9 mouse cellular contexts compared by ENCODE assay signal in the genomic region with DNA sequence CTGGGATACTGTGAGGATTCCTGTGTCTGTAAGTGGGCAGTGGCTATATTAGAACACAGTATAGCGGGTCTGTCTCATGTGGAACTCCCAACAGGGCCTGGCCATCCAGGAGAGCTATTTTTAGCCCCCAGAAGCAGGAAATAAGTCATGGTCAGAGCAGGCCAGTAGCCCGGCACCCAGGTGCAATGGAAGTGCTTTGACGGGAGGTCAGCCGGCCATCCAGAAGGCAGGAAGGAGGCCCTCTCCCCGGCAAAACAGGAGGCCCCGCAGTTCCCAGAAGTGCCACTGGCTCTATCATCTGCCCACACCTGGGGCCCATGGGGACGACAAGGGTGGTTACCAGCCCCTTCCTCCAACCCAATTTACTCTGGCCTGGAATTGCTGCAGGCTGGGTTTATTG. TPM values are rescaled to one million over a fixed set of nuclear protein-coding genes. Genes with fewer than 3 reads are reported as not detected.
A peak's percentile ranks its signal among the peaks of the same experiment; 100 is the strongest.
DNase-seq lines count a peak whose midpoint lies in the region; ATAC-seq and TF ChIP-seq lines count a peak whose summit lies in the region.
"Had no signal": no experiment of that assay in that cellular context is flagged by ENCODE, and none has a peak within 500 bp of the region (broad histone marks: within the 10 kb centered on the region; RNA-seq: fewer than 3 reads in every experiment).

No protein-coding gene starts in this region.

- peak overlapping the region; percentile 36 for H3K27ac ChIP-seq in forebrain, embryonic 10.5 days
- no peak overlapping the region for H3K27ac ChIP-seq in forebrain, embryonic 14.5 days (ENCODE audit: low read depth, low read length)
- H3K27ac ChIP-seq in limb, embryonic 14.5 days (replicated peaks; ENCODE audit: low read depth, low read length), result no peak overlapping the region

- no peak for ATAC-seq in forebrain, embryonic 14.5 days
- no peak for ATAC-seq in limb, embryonic 14.5 days (ENCODE audit: low FRiP score, low read depth)
- ATAC-seq in granulocyte monocyte progenitor cell, adult 5-6 weeks (replicated peaks; ENCODE audit: poor library complexity, severe bottlenecking), result no peak

- peaks cover 64% of the 10 kb centered on the region for H3K4me1 ChIP-seq in forebrain, embryonic 10.5 days
- no peaks in the 10 kb centered on the region for H3K4me1 ChIP-seq in forebrain, embryonic 14.5 days (ENCODE audit: control insufficient read depth, insufficient read depth, low read length)
- H3K4me1 ChIP-seq in limb, embryonic 14.5 days (ENCODE audit: control insufficient read depth, insufficient read depth, low read length), result peaks cover 11% of the 10 kb centered on the region

- H3K4me2 ChIP-seq in forebrain, embryonic 14.5 days (ENCODE audit: low read length), result no peak overlapping the region
- no peak overlapping the region for H3K4me2 ChIP-seq in limb, embryonic 14.5 days (replicated peaks; ENCODE audit: low read depth, low read length, severe bottlenecking)

- H3K9me3 ChIP-seq in forebrain, embryonic 10.5 days, result no peaks in the 10 kb centered on the region
- no peaks in the 10 kb centered on the region for H3K9me3 ChIP-seq in forebrain, embryonic 14.5 days (replicated peaks; ENCODE audit: control insufficient read depth, low read length)
- no peaks in the 10 kb centered on the region for H3K9me3 ChIP-seq in limb, embryonic 14.5 days (ENCODE audit: control insufficient read depth, low read length)

- H3K27me3 ChIP-seq in forebrain, embryonic 10.5 days (ENCODE audit: poor library complexity, severe bottlenecking), result peaks cover 10% of the 10 kb centered on the region
- no peaks in the 10 kb centered on the region for H3K27me3 ChIP-seq in forebrain, embryonic 14.5 days (replicated peaks; ENCODE audit: control insufficient read depth, insufficient read depth, low read length)
- no peaks in the 10 kb centered on the region for H3K27me3 ChIP-seq in limb, embryonic 14.5 days (ENCODE audit: control insufficient read depth, insufficient read depth, low read length)

- H3K36me3 ChIP-seq in forebrain, embryonic 10.5 days (replicated peaks), result no peaks in the 10 kb centered on the region
- H3K36me3 ChIP-seq in forebrain, embryonic 14.5 days (ENCODE audit: control insufficient read depth, insufficient read depth, low read length), result no peaks in the 10 kb centered on the region
- H3K36me3 ChIP-seq in limb, embryonic 14.5 days (ENCODE audit: control insufficient read depth, insufficient read depth, low read length), result no peaks in the 10 kb centered on the region

- TF ChIP-seq POLR2A in limb, embryonic 14.5 days (IDR thresholded peaks at IDR 0.05; ENCODE audit: borderline replicate concordance, extremely low read depth, insufficient read depth, insufficient read length), result no peak

- 66% methylated on average over 7 of the region's 7 CpGs for whole genome bisulfite sequencing in forebrain, embryonic 10.5 days
- WGBS in forebrain, embryonic 14.5 days, result 73% methylated on average over 7 of the region's 7 CpGs
- 27% methylated on average over 7 of the region's 7 CpGs for WGBS in limb, embryonic 14.5 days

- no peak overlapping the region for H3K9ac ChIP-seq in forebrain, embryonic 14.5 days (ENCODE audit: low read length)
- peak overlapping the region; percentile 4; the same call in 1 of the 2 replicates for H3K9ac ChIP-seq in limb, embryonic 14.5 days (ENCODE audit: low read depth, low read length, severe bottlenecking)

- peak; percentile 16 for DNase-seq in forebrain, embryonic 10.5 days (ENCODE audit: extremely low spot score, low spot score)
- DNase-seq in forebrain, embryonic 14.5 days (ENCODE audit: low spot score), result no peak
- peak; percentile 44 for DNase-seq in thymus, postnatal 4 days
- no peak for DNase-seq in thymus, postnatal 10 days (ENCODE audit: low spot score in 2 of 2)
- no peak for DNase-seq in limb, embryonic 14.5 days (ENCODE audit: low spot score)
- DNase-seq in yolk sac, embryonic 10.5 days (ENCODE audit: low spot score), result no peak
- DNase-seq in urinary bladder, postnatal 36 days (ENCODE audit: low spot score in 2 of 2), result no peak

- H3K4me3 ChIP-seq in forebrain, embryonic 10.5 days, result no peak overlapping the region
- no peak overlapping the region for H3K4me3 ChIP-seq in forebrain, embryonic 14.5 days (ENCODE audit: low read depth, low read length)
- H3K4me3 ChIP-seq in limb, embryonic 14.5 days (replicated peaks; ENCODE audit: low read length), result no peak overlapping the region

RNA-seq across cellular contexts. Expression of a gene that starts 9.3 kb away (rescaled TPM):
- 23.9 and 28.0 TPM in 2 replicates for polyA plus RNA-seq in forebrain, embryonic 10.5 days (2016; fragmentation: Nextera tagmentation; extraction: Ambion mirVana)
- 15.3 and 19.6 TPM in 2 replicates for polyA plus RNA-seq in forebrain, embryonic 14.5 days (2014; fragmentation: Nextera tagmentation; extraction: Ambion mirVana)
- polyA plus RNA-seq in limb, embryonic 14.5 days (2012; rRNA removed), result 61.9 and 74.1 TPM in 2 replicates
- polyA plus RNA-seq in limb, embryonic 14.5 days (2014; fragmentation: Nextera tagmentation; extraction: Ambion mirVana), result 39.1 and 50.4 TPM in 2 replicates
- total RNA-seq in granulocyte monocyte progenitor cell, adult 5-6 weeks (2014; fragmentation: Nextera tagmentation), result 29.1 and 38.2 TPM in 2 replicates
- total RNA-seq in granulocyte monocyte progenitor cell, adult 5-6 weeks (2017), result 43.3 and 46.6 TPM in 2 replicates

RNA-seq across cellular contexts. Expression of a gene that starts 59.3 kb away (rescaled TPM):
- not detected in 2 replicates for polyA plus RNA-seq in forebrain, embryonic 10.5 days (2016; fragmentation: Nextera tagmentation; extraction: Ambion mirVana)
- not detected in 2 replicates for polyA plus RNA-seq in forebrain, embryonic 14.5 days (2014; fragmentation: Nextera tagmentation; extraction: Ambion mirVana)
- polyA plus RNA-seq in limb, embryonic 14.5 days (2012; rRNA removed), result not detected in 2 replicates
- not detected in 2 replicates for polyA plus RNA-seq in limb, embryonic 14.5 days (2014; fragmentation: Nextera tagmentation; extraction: Ambion mirVana)
- total RNA-seq in granulocyte monocyte progenitor cell, adult 5-6 weeks (2014; fragmentation: Nextera tagmentation), result not detected in 2 replicates
- total RNA-seq in granulocyte monocyte progenitor cell, adult 5-6 weeks (2017), result not detected in 2 replicates
- total RNA-seq: adrenal gland, postnatal 36 days had no signal

Comparison
In these comparisons a context has a peak if more than half of its experiments do, and no peak if none do; other contexts are left out.
1. DNase-seq: peak in forebrain, embryonic 10.5 days (single experiment) and thymus, postnatal 4 days (single experiment); none in forebrain, embryonic 14.5 days (single experiment), thymus, postnatal 10 days (0 of 2), limb, embryonic 14.5 days (single experiment), yolk sac, embryonic 10.5 days (single experiment) and urinary bladder, postnatal 36 days (0 of 2).